Mouse (Mus musculus) forebrain, postnatal 0 days (tissue): ENCODE data around the gene Mri1. TPM values are rescaled to one million over a fixed set of nuclear protein-coding genes. Genes with fewer than 3 reads are reported as not detected.

Experiments used
- ATAC-seq: fragments of 200-750 bp; cut with Nextera tagmentation; 2 replicates; pipeline ENCODE4 v1.8.0; 2017; ENCODE audit warnings: mild to moderate bottlenecking, moderate library complexity
- DNase-seq: peaks from one replicate; pipeline ENCODE4 v3.0.0-alpha.2; 2015
- H3K27ac ChIP-seq: fragments of 300-500 bp; sonication (generic); 2 replicates; pipeline ENCODE4 v1.5.1; 2014; ENCODE audit warnings: low read depth, mild to moderate bottlenecking, antibody characterized with exemption, low read length, moderate library complexity, mixed read lengths
- H3K27me3 ChIP-seq: fragments of 300-500 bp; sonication (generic); 2 replicates; pipeline ENCODE4 v1.6.1; 2014; ENCODE audit warnings: mild to moderate bottlenecking, low read length, mixed read lengths; ENCODE audit not compliant: insufficient read depth
- H3K36me3 ChIP-seq: fragments of 300-500 bp; sonication (generic); 2 replicates; pipeline ENCODE4 v1.6.1; 2014; ENCODE audit warnings: mild to moderate bottlenecking, moderate library complexity; ENCODE audit not compliant: insufficient read depth
- H3K4me1 ChIP-seq: fragments of 300-500 bp; sonication (generic); 2 replicates; pipeline ENCODE4 v1.6.1; 2014; ENCODE audit warnings: antibody characterized with exemption; ENCODE audit not compliant: insufficient read depth
- H3K4me2 ChIP-seq: fragments of 300-500 bp; sonication (generic); 2 replicates; pipeline ENCODE4 v1.6.1; 2014; ENCODE audit warnings: low read depth, mild to moderate bottlenecking, moderate library complexity
- H3K4me3 ChIP-seq: fragments of 300-500 bp; sonication (generic); 2 replicates; pipeline ENCODE4 v1.5.1; 2014; ENCODE audit warnings: low read depth, low read length, mixed read lengths
- H3K9ac ChIP-seq: fragments of 300-500 bp; sonication (generic); 2 replicates; pipeline ENCODE4 v1.6.1; 2014; ENCODE audit warnings: mild to moderate bottlenecking
- H3K9me3 ChIP-seq: fragments of 300-500 bp; sonication (generic); 2 replicates; pipeline ENCODE4 v1.6.1; 2016; ENCODE audit warnings: low read length
- CTCF ChIP-seq: sonication (generic); IDR thresholded peaks from 2 replicates; pipeline ENCODE4 v1.5.1; 2016; ENCODE audit warnings: antibody characterized with exemption, control low read depth, low read depth
- WGBS: fragments of 180-500 bp; shearing (Covaris S2); extraction: QIAGEN DNeasy Blood & Tissue Kit; methylation state at CpG from one replicate; pipeline ENCODE4 v1.1.7; 2014; 5-methylcytosine and 5-hydroxymethylcytosine counted together
- polyA plus RNA-seq: library from polyadenylated mRNA; unstranded; fragments of >200 nt; fragmentation: Nextera tagmentation; extraction: Ambion mirVana; gene quantifications from 2 replicates; pipeline ENCODE4 v1.2.1, GENCODE M21; 2015
- total RNA-seq: library from RNA; depleted of rRNA; stranded (reverse); fragments of >200 nt; gene quantifications from 2 replicates; pipeline ENCODE4 v1.2.3, GENCODE M21; 2014

Gene Mri1
- total and polyA plus RNA-seq, 2 experiments from 2014 or later = 36.4 to 39.8 TPM

DNA sequence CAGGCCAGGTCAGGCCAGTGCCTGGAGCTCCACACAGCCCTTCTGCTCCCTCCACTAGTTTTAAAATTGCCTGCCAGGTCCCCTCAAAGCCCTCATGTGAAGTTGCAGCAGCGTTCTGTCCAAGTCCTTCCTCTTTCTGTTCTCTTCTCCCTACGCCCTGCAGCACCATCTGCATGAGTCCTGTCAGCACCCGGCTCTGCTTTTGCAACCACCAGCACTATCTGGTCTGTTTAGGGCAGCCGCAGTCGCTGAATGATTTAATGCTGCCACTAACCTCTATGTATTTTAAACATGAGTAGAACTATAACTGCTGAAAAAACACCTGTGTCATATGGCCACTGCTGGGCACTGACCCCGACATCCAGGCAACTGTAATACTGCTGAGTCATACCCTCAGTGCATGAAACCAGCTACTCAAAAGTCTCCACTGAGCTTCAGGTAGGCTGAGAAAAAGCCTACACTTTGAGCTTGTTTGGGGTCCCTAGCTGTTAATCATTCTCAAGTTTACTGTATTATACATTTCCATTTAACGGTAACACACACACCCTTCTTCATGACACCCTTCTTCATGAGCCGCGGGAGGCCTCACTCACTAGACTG lies 34.5 kb downstream of the Mri1 start:
- TF ChIP-seq CTCF = no peak
- 96% methylated on average over 9 of the region's 9 CpGs for WGBS
- H3K4me2 ChIP-seq = no peak overlapping the region
- no peak overlapping the region for H3K9ac ChIP-seq
- no peak overlapping the region for H3K4me3 ChIP-seq
- no peaks in the 10 kb centered on the region for H3K27me3 ChIP-seq
- DNase-seq = no peak
- H3K4me1 ChIP-seq = no peaks in the 10 kb centered on the region
- H3K36me3 ChIP-seq = peaks cover 95% of the 10 kb centered on the region
- no peak overlapping the region for H3K27ac ChIP-seq
- no peak for ATAC-seq
- H3K9me3 ChIP-seq = no peaks in the 10 kb centered on the region

DNA sequence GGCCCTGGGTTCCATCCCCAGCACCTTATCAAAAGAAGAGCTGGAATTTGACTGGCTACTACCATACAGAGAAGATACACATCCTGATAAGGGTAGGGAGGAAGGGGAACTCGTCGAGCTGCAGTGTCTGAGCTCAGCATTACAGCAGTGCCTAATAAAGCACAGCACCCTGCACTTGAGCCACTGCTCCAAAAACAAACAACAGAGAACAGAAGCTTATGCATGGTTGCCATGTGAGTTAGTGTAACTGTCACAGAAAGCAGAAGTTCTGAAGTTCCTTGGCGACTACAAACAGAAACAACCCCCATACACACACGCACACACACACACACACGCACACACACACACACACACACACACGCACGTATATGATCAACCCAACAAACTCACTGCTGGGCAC lies 37.0 kb downstream of the Mri1 start:
- WGBS = 87% methylated on average over 7 of the region's 7 CpGs
- H3K27me3 ChIP-seq = no peaks in the 10 kb centered on the region
- H3K4me1 ChIP-seq = no peaks in the 10 kb centered on the region
- H3K4me3 ChIP-seq = no peak overlapping the region
- H3K4me2 ChIP-seq = no peak overlapping the region
- H3K36me3 ChIP-seq = peaks cover 96% of the 10 kb centered on the region
- ATAC-seq = no peak
- no peak overlapping the region for H3K27ac ChIP-seq
- DNase-seq = no peak
- H3K9me3 ChIP-seq = no peaks in the 10 kb centered on the region
- no peak for TF ChIP-seq CTCF
- H3K9ac ChIP-seq = no peak overlapping the region

DNA sequence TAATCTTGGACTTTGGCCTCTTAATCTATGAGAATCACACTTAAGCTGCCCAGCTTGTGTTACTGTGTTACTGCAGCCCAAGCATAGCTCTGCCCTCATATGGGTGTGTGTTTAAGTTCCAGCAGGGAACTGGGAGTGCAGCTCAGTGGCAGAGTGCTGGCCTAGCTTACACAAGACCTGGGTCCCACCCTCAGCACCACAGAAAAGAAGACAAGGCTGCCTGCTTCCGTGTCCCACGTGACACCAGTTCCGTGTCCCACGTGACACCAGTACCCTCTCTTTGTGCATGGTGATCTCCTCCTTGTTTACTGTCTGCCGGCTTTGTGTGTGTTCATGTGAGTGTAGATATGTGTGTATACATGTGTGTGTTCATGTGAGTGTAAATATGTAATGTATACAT lies 39.0 kb downstream of the Mri1 start:
- Histone ChIP-seq H3K36me3 (peaks cover 93% of the 10 kb centered on the region), H3K4me3 (no peak overlapping the region), H3K9me3 (no peaks in the 10 kb centered on the region), H3K4me2 (no peak overlapping the region), H3K27ac (no peak overlapping the region), H3K9ac (no peak overlapping the region), H3K4me1 (no peaks in the 10 kb centered on the region), H3K27me3 (no peaks in the 10 kb centered on the region)
- DNase-seq (no peak), ATAC-seq (no peak)
- WGBS = 93% methylated on average over 5 of the region's 5 CpGs
- no peak for TF ChIP-seq CTCF

DNA sequence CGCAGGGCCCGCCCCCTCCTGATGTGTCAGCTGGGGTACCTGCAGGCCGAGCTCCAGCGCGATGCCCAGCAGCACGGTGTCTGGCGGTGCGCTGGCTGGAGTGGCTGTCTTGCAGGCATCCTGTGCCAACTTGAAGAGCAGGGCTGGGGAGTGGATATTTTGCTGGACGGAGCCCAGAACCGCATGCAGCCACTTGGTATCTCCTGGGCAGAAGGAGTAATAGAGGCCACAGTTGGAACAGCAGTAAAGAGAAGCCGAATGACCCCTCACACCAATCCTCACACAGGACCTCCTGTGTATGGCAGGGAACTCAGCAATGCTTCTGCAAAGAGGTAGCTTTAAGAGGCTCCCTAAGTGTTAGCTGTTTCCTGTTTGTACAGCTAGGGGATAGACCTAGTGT lies 39.9 kb downstream of the Mri1 start:
- Histone ChIP-seq H3K27me3 (no peaks in the 10 kb centered on the region), H3K9ac (no peak overlapping the region), H3K4me1 (no peaks in the 10 kb centered on the region), H3K36me3 (peaks cover 93% of the 10 kb centered on the region), H3K27ac (no peak overlapping the region), H3K4me3 (no peak overlapping the region), H3K4me2 (no peak overlapping the region), H3K9me3 (no peaks in the 10 kb centered on the region)
- TF ChIP-seq CTCF = no peak
- DNase-seq (no peak), ATAC-seq (no peak)
- WGBS = 97% methylated on average over 11 of the region's 11 CpGs

DNA sequence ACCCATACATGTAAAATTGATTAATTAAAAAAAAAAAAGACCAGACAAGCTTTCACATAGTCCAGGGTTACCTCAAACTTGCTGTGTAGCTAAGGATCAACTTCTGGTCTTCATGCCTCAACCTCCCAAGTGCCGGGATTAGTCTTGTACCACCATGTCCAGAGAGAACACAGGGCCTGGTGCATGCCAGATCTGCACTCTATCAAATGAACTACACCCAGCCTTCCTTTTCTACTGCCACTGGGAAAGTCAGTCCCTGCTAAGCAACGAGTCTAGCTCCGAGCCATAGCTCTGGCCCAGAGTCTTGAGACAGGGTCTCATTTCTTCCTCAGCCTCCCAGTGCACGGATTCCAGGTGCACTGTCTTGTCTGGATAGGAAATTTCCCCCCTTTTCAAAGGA lies 43.8 kb downstream of the Mri1 start:
- Histone ChIP-seq H3K4me2 (no peak overlapping the region), H3K27ac (no peak overlapping the region), H3K9ac (no peak overlapping the region), H3K27me3 (no peaks in the 10 kb centered on the region), H3K36me3 (peaks cover 80% of the 10 kb centered on the region), H3K4me1 (no peaks in the 10 kb centered on the region), H3K4me3 (no peak overlapping the region), H3K9me3 (no peaks in the 10 kb centered on the region)
- 87% methylated on average over 4 of the region's 4 CpGs for WGBS
- DNase-seq = no peak
- TF ChIP-seq CTCF = no peak
- ATAC-seq = no peak

DNA sequence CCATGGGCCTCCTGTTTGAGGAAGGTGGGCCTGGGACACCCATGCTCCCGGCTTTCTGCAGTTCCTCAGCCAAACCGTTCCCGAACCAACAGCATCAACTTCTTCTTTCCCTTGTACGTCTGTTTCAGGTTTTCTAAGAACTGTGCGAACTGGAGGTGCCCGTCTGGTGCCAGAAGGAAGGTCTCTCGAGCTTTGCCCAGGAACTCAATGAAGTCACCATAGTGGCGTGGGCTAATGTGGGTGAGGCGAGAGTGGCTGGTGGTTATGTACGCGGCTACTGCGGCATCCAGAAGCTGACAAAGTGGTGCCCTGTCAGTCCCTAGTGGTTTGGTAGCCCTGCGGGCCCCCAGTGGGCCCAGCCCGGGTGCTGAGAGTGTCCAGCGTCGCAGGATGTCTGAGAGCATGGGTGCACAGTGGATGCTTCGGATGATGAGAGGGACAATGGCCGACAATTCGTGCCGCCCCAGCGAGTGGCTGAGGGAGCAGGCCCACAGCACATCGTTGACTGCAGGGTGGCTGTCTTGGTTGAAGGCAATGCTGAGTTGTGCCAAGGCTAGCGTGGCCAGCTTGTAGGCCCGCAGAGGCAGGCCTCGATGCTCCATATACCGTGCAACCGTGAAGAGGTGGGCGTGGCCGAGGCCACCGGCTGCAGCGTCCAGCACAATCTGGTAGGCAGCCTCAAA lies 45.1 kb downstream of the Mri1 start:
- no peak for TF ChIP-seq CTCF
- Histone ChIP-seq H3K4me1 (no peaks in the 10 kb centered on the region), H3K36me3 (peaks cover 68% of the 10 kb centered on the region), H3K9me3 (no peaks in the 10 kb centered on the region), H3K27ac (no peak overlapping the region), H3K9ac (no peak overlapping the region), H3K4me2 (no peak overlapping the region), H3K27me3 (no peaks in the 10 kb centered on the region), H3K4me3 (no peak overlapping the region)
- 92% methylated on average over 31 of the region's 31 CpGs for WGBS
- ATAC-seq = no peak
- no peak for DNase-seq

DNA sequence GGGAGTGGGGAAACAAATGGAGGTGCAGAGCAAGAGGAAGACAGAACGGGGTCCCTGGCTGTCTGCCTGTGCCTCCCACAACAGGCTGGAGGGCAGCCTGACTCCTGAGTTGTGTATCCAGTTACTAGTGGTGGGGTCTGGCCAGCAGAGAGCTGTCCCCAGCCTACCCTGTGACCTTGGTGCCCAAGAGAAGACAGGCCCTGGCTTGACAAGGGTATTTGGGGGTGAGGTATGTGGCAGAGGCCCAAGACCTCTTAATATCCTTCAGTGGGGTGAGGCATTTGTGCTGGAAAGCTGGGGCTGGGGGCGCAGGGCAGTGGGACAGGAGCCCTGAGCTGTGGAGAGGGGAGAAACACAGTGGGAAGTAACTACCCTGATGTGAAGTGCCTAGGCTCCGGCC lies 45.9 kb downstream of the Mri1 start:
- ATAC-seq = no peak
- Histone ChIP-seq H3K4me3 (no peak overlapping the region), H3K4me1 (no peaks in the 10 kb centered on the region), H3K36me3 (peaks cover 59% of the 10 kb centered on the region), H3K4me2 (no peak overlapping the region), H3K27me3 (no peaks in the 10 kb centered on the region), H3K9me3 (no peaks in the 10 kb centered on the region), H3K9ac (no peak overlapping the region), H3K27ac (no peak overlapping the region)
- no peak for TF ChIP-seq CTCF
- WGBS = 89% methylated on average over 3 of the region's 3 CpGs
- no peak for DNase-seq
